Mouse (Mus musculus) layer of hippocampus, postnatal 14 days (tissue): ENCODE measurements at regions not wholly inside any gene's neighbourhood (a gene's known extent, or its start where the extent isn't known, plus 50 kb on each side); places are given as distances from the start of the nearest gene placed in this dataset.

Experiments used
- DNase-seq, 2 experiments: peaks; one replicate each; pipeline ENCODE4 v3.0.0; 2021 to 2022; ENCODE audit warnings: low spot score in 2 of 2, mixed read lengths in 1 of 2

GRCm38 (mm10) chr7:37336171-37336850, 437.1 kb downstream of the Zfp536 start:
- DNase-seq = no peak

- DNase-seq = peak; percentile 57 to 89
These were observed 436.4 kb downstream of the Zfp536 start for GRCm38 (mm10) chr7:37336851-37337531.

- no peak for DNase-seq
These were observed 435.8 kb downstream of the Zfp536 start for GRCm38 (mm10) chr7:37337616-37338015.

- no peak for DNase-seq
These were observed 435.4 kb downstream of the Zfp536 start for GRCm38 (mm10) chr7:37338067-37338501.

- no peak for DNase-seq
These were observed 430.8 kb downstream of the Zfp536 start for GRCm38 (mm10) chr7:37342613-37343012.

GRCm38 (mm10) chr7:37343021-37343593, 430.3 kb downstream of the Zfp536 start:
- no peak for DNase-seq

- no peak for DNase-seq
These were observed 429.7 kb downstream of the Zfp536 start for GRCm38 (mm10) chr7:37343691-37344233.

GRCm38 (mm10) chr7:37346041-37346440, 427.4 kb downstream of the Zfp536 start:
- DNase-seq = peak; percentile 78 to 87

GRCm38 (mm10) chr7:37357647-37358395, 415.6 kb downstream of the Zfp536 start:
- peak; percentile 92 to 93 for DNase-seq

GRCm38 (mm10) chr7:37358492-37358891, 414.9 kb downstream of the Zfp536 start:
- no peak for DNase-seq

- no peak for DNase-seq
These were observed 414.0 kb downstream of the Zfp536 start for GRCm38 (mm10) chr7:37359473-37359872.

- DNase-seq = no peak
These were observed 413.3 kb downstream of the Zfp536 start for GRCm38 (mm10) chr7:37360171-37360570.

- DNase-seq = no peak
These were observed 411.5 kb downstream of the Zfp536 start for GRCm38 (mm10) chr7:37361802-37362441.

- no peak for DNase-seq
These were observed 410.6 kb downstream of the Zfp536 start for GRCm38 (mm10) chr7:37362879-37363278.

- DNase-seq = no peak
These were observed 409.7 kb downstream of the Zfp536 start for GRCm38 (mm10) chr7:37363629-37364175.

- no peak for DNase-seq
These were observed 409.2 kb downstream of the Zfp536 start for GRCm38 (mm10) chr7:37364221-37364620.

- DNase-seq = no peak
These were observed 407.4 kb downstream of the Zfp536 start for GRCm38 (mm10) chr7:37366006-37366405.

- DNase-seq = no peak
These were observed 403.7 kb downstream of the Zfp536 start for GRCm38 (mm10) chr7:37369698-37370097.

GRCm38 (mm10) chr7:37373864-37374263, 399.6 kb downstream of the Zfp536 start:
- peak; percentile 88 to 91 for DNase-seq

- no peak for DNase-seq
These were observed 398.4 kb downstream of the Zfp536 start for GRCm38 (mm10) chr7:37375044-37375443.

GRCm38 (mm10) chr7:37375591-37375990, 397.9 kb downstream of the Zfp536 start:
- no peak for DNase-seq
